Mouse (Mus musculus) lung, embryonic 14.5 days (tissue): Measurements from ENCODE around the gene Zfp626. TPM values are rescaled to one million over a fixed set of nuclear protein-coding genes. Genes with fewer than 3 reads are reported as not detected.
A peak's percentile ranks its signal among the peaks of the same experiment; 100 is the strongest.
"Not testable (repeated sequence)": the region's sequence is repeated elsewhere in the genome, so short reads cannot be mapped to it uniquely, and the experiment has no call there.

Source experiments
- ATAC-seq: fragments of 200-750 bp; cut with Nextera tagmentation; 2 replicates; pipeline ENCODE4 v1.8.0; 2017; ENCODE audit warnings: mild to moderate bottlenecking, moderate TSS enrichment, moderate library complexity; ENCODE audit not compliant: insufficient read depth
- DNase-seq: peaks from one replicate; pipeline ENCODE4 v3.0.0-alpha.2; 2015
- H3K27ac ChIP-seq: fragments of 300-500 bp; sonication (generic); 2 replicates; pipeline ENCODE4 v1.5.1; 2014; ENCODE audit warnings: low read depth, mild to moderate bottlenecking, moderate library complexity
- H3K27me3 ChIP-seq: fragments of 300-500 bp; sonication (generic); 2 replicates; pipeline ENCODE4 v1.6.1; 2014; ENCODE audit warnings: low read length, control low read depth; ENCODE audit not compliant: insufficient read depth
- H3K36me3 ChIP-seq: fragments of 300-500 bp; sonication (generic); 2 replicates; pipeline ENCODE4 v1.6.1; 2014; ENCODE audit warnings: control low read depth; ENCODE audit not compliant: insufficient read depth
- H3K4me1 ChIP-seq: fragments of 300-500 bp; sonication (generic); 2 replicates; pipeline ENCODE4 v1.6.1; 2014; ENCODE audit warnings: antibody characterized with exemption, control low read depth; ENCODE audit not compliant: insufficient read depth
- H3K4me2 ChIP-seq: fragments of 300-500 bp; sonication (generic); 2 replicates; pipeline ENCODE4 v1.6.1; 2014; ENCODE audit warnings: mild to moderate bottlenecking
- H3K4me3 ChIP-seq: fragments of 300-500 bp; sonication (generic); 2 replicates; pipeline ENCODE4 v1.5.1; 2014; ENCODE audit warnings: low read depth, low read length
- H3K9ac ChIP-seq: fragments of 300-500 bp; sonication (generic); 2 replicates; pipeline ENCODE4 v1.6.1; 2014
- H3K9me3 ChIP-seq: fragments of 300-500 bp; sonication (generic); 2 replicates; pipeline ENCODE4 v1.6.1; 2016; ENCODE audit warnings: low read depth, low read length, control low read depth
- CTCF ChIP-seq: IDR thresholded peaks from 2 replicates; pipeline ENCODE4 v1.5.1; 2016; ENCODE audit warnings: antibody characterized with exemption, low read depth
- WGBS: fragments of 180-500 bp; shearing (Covaris S2); extraction: QIAGEN DNeasy Blood & Tissue Kit; methylation state at CpG from one replicate; pipeline ENCODE4 v1.1.7; 2014; 5-methylcytosine and 5-hydroxymethylcytosine counted together
- polyA plus RNA-seq: library from polyadenylated mRNA; unstranded; fragments of >200 nt; fragmentation: Nextera tagmentation; extraction: Ambion mirVana; gene quantifications from 2 replicates; pipeline ENCODE4 v1.2.1, GENCODE M21; 2014

Gene Zfp626
- polyA plus RNA-seq, 1 experiment from 2014 or later: 2.1 TPM

- H3K27ac ChIP-seq: no peak overlapping the region
- no peak overlapping the region for H3K4me2 ChIP-seq
- H3K4me1 ChIP-seq: no peaks in the 10 kb centered on the region
- no peaks in the 10 kb centered on the region for H3K9me3 ChIP-seq
- ATAC-seq: no peak
- no peak for DNase-seq
- no peak for TF ChIP-seq CTCF
- no peaks in the 10 kb centered on the region for H3K27me3 ChIP-seq
- H3K4me3 ChIP-seq: no peak overlapping the region
- 73% methylated on average over 5 of the region's 5 CpGs for WGBS
- peaks cover 3% of the 10 kb centered on the region; the same call in 1 of the 2 replicates for H3K36me3 ChIP-seq
- no peak overlapping the region for H3K9ac ChIP-seq
Measured at GRCm38 (mm10) chr7:27802986-27803385, 4.0 kb upstream of the Zfp626 start.

- peaks cover 17% of the 10 kb centered on the region; the same call in 1 of the 2 replicates for H3K36me3 ChIP-seq
- under 1% methylated on average over 25 of the region's 25 CpGs for WGBS
- H3K4me3 ChIP-seq: peak overlapping the region; percentile 74
- ATAC-seq (peak; percentile 94), DNase-seq (peak; percentile 93)
- no peaks in the 10 kb centered on the region for H3K4me1 ChIP-seq
- peak overlapping the region; percentile 61 for H3K4me2 ChIP-seq
- no peak for TF ChIP-seq CTCF
- H3K27ac ChIP-seq: 0 out of 2 replicates have a peak overlapping the region, but pooled peaks have one; percentile 46
- no peaks in the 10 kb centered on the region for H3K27me3 ChIP-seq
- no peaks in the 10 kb centered on the region for H3K9me3 ChIP-seq
- H3K9ac ChIP-seq: peak overlapping the region; percentile 74
Measured at GRCm38 (mm10) chr7:27804297-27805030, 2.5 kb upstream of the Zfp626 start.

GRCm38 (mm10) chr7:27807305-27807704, 309 bp downstream of the Zfp626 start:
- not testable (repeated sequence) for H3K27ac ChIP-seq, H3K9ac ChIP-seq, ATAC-seq, H3K27me3 ChIP-seq, H3K4me3 ChIP-seq, DNase-seq, H3K4me2 ChIP-seq, H3K4me1 ChIP-seq, H3K9me3 ChIP-seq
- peaks cover 42% of the 10 kb centered on the region for H3K36me3 ChIP-seq
- WGBS: 84% methylated on average over 7 of the region's 7 CpGs

GRCm38 (mm10) chr7:27818526-27819110, 11.6 kb downstream of the Zfp626 start:
- H3K4me2 ChIP-seq: no peak overlapping the region
- no peaks in the 10 kb centered on the region for H3K9me3 ChIP-seq
- H3K27me3 ChIP-seq: no peaks in the 10 kb centered on the region
- H3K27ac ChIP-seq: no peak overlapping the region
- peaks cover 28% of the 10 kb centered on the region for H3K36me3 ChIP-seq
- WGBS: 97% methylated on average over 7 of the region's 7 CpGs
- ATAC-seq: no peak
- no peaks in the 10 kb centered on the region for H3K4me1 ChIP-seq
- no peak for TF ChIP-seq CTCF
- no peak overlapping the region for H3K4me3 ChIP-seq
- DNase-seq: no peak
- no peak overlapping the region for H3K9ac ChIP-seq

GRCm38 (mm10) chr7:27822611-27823010, 15.6 kb downstream of the Zfp626 start:
- DNase-seq (no peak), ATAC-seq (no peak)
- Histone ChIP-seq H3K4me1 (no peaks in the 10 kb centered on the region), H3K9me3 (peaks cover 4% of the 10 kb centered on the region; the same call in 1 of the 2 replicates), H3K4me2 (no peak overlapping the region), H3K4me3 (no peak overlapping the region), H3K9ac (no peak overlapping the region), H3K27me3 (no peaks in the 10 kb centered on the region), H3K36me3 (peaks cover 21% of the 10 kb centered on the region), H3K27ac (no peak overlapping the region)
- no peak for TF ChIP-seq CTCF

- H3K4me2 ChIP-seq: no peak overlapping the region
- DNase-seq (no peak), ATAC-seq (no peak)
- no peaks in the 10 kb centered on the region for H3K4me1 ChIP-seq
- no peak overlapping the region for H3K27ac ChIP-seq
- H3K4me3 ChIP-seq: no peak overlapping the region
- no peaks in the 10 kb centered on the region for H3K27me3 ChIP-seq
- no peaks in the 10 kb centered on the region for H3K36me3 ChIP-seq
- TF ChIP-seq CTCF: no peak
- H3K9me3 ChIP-seq: no peaks in the 10 kb centered on the region
- no peak overlapping the region for H3K9ac ChIP-seq
- 75% methylated on average over 2 of the region's 2 CpGs for WGBS
Measured at GRCm38 (mm10) chr7:27834131-27834530, 27.1 kb downstream of the Zfp626 start.

- peak overlapping the region; percentile 69 for H3K4me2 ChIP-seq
- H3K9ac ChIP-seq: peak overlapping the region; percentile 53
- peak; percentile 41 for DNase-seq
- H3K27ac ChIP-seq: peak overlapping the region; percentile 51; the same call in 1 of the 2 replicates
- 23% methylated on average over 6 of the region's 6 CpGs for WGBS
- H3K36me3 ChIP-seq: no peaks in the 10 kb centered on the region
- H3K4me1 ChIP-seq: no peaks in the 10 kb centered on the region
- no peaks in the 10 kb centered on the region for H3K27me3 ChIP-seq
- no peaks in the 10 kb centered on the region for H3K9me3 ChIP-seq
- no peak for TF ChIP-seq CTCF
- ATAC-seq: no peak
- H3K4me3 ChIP-seq: peak overlapping the region; percentile 44
Measured at GRCm38 (mm10) chr7:27837896-27838295, 30.9 kb downstream of the Zfp626 start.
